Mouse (Mus musculus) adrenal gland, adult (tissue): ENCODE results near the gene Chd6.

Experiments used
- DNase-seq, 2 experiments: peaks; one replicate each; pipeline ENCODE4 v3.0.0; 2022 to 2023; ENCODE audit warnings: low spot score in 1 of 2; ENCODE audit not compliant: inconsistent age in 2 of 2

Chd6 gene

DNA sequence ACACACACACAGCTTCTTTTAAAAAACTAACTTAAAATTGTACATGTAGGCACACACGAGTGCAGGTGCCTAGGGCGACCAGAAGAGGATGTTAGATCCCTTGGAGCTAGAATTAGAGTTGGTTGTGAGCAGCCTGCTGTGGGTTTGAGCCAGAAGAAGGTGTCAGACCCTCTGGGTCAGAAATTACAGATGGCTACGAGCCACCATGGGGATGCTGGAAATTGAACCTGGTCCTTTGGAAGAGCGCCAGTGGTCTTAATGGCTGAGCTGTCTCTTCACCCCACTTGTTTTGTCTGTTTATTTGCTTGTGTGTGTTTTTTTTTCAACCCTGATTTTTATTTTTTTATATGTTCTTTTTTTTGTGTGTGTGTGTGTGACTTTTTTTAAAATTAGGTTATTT is 174.4 kb downstream of the Chd6 start:
- no peak for DNase-seq

DNA sequence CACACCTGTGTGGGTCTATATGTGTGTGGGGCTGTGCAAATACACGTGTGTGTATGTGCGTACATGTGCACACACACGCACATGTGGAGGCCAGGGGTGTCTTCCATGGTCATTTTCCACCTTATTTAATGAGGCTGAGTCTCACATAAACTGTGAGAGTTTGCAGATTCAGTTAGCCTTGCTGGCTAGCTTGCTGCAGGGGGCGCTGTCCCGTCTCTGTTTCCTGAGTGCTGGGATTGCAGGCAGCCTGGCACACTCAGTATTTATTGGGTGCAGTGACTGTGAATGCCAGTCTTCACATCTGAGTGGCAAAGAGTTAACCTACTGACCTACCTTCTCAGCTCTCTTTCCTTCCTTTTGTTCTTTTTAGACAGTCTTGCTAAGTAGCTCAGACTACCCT is 175.0 kb downstream of the Chd6 start:
- no peak for DNase-seq

GRCm38 (mm10) chr2:160932981-160933380 is 175.9 kb downstream of the Chd6 start:
- DNase-seq: no peak

DNA sequence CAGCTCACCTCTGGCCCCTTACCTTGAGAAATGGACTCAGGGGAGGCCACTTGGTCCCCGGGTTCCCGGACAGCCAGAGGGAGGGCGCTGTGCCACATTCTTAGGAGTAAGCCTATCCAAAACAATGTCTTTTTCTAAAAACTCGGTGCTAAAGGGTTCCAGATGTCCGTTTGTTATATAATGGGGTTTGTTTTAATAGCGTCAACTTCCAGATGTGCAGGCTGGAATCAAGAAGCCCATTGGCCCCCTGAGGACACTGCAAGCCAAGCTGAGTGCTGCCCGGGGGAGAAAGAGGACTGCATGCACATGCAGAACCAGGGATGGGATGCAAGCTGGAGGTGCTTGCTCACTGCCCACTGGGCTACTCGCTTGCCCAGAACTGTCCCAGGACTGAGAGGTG is 176.6 kb downstream of the Chd6 start:
- DNase-seq: no peak

DNA sequence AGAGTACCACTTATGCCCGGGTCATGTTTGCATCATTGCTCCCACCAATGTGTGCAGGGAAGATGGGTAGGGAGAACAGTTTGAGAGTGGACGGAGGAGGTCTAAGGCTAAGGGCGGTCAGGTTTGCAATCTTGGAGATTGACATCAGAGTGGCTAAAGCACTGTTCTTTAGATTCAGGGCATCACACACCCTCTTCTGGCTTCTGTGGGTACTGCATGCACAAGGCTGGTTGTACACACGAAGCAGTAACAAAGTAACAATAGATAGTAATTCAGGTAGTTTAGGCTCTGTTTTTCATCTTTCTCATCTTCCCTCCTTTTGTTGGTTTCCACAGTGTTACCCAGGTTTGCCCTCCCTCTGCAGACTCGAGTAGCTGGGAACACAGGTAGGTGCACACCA is 177.5 kb downstream of the Chd6 start:
- no peak for DNase-seq

GRCm38 (mm10) chr2:160925203-160925602 is 183.7 kb downstream of the Chd6 start:
- no peak for DNase-seq

DNA sequence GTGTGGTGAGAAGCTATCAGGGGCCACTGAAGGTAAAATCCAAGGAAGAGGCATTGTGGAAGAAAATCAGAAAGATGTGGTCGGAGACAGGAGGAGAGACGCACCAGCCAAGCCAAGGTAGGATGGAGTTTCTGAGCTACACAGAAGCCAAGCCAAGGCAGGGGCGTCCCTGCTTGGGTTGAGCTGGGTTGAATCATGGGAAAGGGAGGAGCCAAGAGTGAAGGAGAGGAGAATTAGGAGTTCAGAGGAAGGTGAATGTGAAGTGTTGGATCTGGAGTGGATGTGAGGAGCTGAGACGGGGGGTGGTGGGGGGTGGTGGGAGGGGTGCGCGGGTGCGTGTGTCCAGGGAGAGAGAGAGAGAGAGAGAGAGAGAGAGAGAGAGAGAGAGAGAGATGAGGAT is 187.6 kb downstream of the Chd6 start:
- DNase-seq: no peak

GRCm38 (mm10) chr2:160918930-160919215 is 190.0 kb downstream of the Chd6 start:
- no peak for DNase-seq

DNA sequence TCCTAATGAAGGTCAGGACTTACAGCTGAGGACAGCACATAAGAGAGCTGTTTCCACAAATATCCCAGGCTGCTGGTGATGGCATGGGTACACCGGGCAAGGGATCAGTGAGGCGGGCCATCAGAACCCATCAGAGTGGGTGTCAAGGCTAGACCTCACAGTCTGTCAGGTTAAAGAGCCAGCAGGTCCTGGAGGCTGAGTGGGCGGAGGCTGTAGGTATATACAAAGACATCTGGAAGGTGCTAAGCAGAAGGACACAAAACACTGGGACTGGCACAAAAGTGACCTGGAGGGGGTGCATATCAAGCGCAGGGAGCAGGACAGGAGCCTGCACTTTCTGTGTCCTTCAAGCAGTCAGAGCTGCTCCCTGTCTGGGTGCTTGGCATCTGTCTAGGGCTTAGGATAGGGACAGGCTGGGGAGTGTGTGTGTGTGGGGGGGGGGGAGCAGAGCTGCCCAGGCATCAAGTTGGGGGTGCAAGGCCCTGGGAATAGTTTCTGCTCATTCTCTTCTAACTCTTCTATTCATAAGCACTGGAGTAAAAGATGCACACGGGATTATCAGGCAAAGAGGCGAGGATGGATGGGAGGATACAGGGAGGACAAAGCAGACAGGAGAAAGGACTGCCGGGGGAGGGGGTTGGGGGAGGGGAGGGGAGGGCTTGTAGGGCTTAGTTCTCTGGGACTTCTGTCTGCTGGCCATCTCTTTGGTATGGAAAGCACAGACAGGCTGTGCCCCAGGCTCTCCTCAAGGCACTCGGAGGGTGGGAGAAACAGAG is 190.5 kb downstream of the Chd6 start:
- DNase-seq: no peak

DNA sequence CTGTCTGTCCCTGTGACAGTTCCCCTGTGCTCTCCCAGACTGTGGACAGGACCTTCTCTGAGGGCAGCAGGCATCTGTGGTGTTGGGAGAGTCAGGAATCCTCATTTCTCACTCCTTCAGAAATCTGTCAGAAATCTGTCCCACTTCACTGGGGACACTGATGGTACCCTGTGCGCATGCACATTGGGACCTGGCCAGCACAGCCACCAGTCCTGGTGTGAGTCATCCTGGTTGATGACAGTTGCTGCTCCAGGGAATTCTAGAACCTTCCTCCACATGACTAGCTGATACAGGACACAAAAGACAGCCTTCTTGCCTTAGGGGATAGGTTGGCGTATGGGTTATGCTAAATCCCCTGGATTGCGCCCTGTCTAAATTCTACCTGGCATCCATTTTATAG is 191.6 kb downstream of the Chd6 start:
- no peak for DNase-seq

- no peak for DNase-seq
These were observed 192.2 kb downstream of the Chd6 start for GRCm38 (mm10) chr2:160916714-160917113.

DNA sequence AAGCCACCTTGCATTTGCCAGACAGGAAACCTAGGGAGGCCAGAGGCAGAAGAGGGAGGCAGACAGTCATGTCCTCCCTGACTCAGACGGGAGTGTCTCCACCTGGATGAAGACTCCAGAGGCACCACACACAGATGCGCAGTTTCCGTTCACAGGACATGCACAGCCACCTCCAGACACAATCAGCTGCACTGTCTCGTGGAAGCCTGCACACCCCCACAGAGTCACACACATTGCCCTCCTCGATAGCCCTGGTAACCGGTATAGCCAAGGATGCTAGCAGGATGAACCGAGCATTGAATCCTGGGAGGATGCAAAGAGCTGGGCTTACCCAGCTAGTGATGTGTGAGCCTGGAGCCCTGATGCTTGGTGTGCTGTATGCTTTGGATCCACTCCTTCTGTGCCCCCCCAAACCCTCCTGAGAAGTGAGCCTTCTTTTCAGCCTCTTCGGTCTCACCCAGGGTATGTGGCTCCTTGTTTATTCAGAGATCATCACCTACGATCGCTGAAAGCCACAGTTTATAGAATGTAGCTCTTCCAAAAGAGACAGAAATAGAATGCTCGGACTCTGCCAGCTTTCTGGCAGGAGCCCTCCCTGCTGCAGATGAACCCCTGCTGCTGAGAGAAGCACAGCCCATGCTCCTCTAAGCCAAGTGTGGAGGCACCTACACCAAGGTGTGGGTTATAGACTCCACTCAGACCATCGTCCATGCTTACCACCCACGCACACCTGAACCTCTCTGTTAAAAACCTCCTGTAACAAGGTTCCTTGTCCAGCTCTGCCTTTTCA is 192.9 kb downstream of the Chd6 start:
- no peak for DNase-seq

- no peak for DNase-seq
These were observed 194.2 kb downstream of the Chd6 start for GRCm38 (mm10) chr2:160914656-160915055.

DNA sequence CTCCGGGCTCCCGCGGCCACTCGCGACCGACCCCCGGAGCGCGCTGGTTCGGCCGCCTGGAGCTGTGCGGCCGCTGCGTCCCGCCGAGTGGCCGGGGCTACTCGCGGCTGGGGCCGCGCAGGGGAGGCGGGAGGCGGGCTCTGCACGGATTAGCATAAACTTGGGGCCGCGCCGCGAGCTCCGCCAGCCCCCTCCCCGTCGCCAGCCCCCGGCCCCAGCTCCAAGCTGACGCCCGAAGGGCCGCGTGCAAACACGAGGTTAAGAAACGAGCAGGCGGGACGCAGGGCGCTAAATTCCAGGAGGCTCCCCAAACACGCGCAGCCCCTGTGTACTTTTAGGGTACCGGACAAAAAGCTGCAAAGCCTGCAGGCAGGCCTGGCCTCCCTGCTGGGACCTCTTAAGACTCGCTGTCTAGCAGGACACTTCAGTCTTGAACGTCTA is 196.6 kb downstream of the Chd6 start, which contains the start of gene Emilin3:
Emilin3 (minus strand) TSS at position 98 of the 441 bp plus-strand sequence.
- no peak for DNase-seq

DNA sequence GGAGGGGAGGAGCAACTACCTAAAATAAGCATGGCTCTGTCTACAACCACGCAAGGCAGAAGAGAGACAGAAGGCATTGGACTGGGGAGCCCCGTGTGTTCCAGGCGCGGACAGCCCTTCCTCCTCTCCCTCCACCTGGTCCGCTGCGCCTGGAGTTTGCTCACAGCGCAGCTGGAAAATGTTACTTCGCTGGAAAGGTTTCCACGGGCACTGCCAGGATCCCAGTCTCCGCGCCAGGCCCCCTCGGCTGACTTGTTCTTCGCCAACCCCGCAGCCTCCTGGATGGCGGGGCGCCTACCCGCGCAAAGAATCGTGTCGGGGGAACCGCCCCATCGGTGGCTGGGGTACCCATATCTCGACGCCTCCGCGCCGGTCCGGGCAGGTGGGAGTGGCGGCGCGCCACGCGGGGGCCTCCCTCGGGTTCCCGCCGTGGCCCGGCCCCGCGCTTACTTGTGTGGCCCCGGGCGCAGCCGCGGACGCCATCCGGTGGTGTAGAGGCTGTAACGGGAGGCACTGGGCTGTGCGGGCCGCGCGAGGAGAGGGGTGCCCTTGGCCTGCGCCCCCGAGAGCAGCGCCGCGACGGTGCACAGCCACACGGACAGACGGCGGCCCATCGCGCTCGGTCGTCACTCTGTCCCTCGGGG is 197.2 kb downstream of the Chd6 start:
- DNase-seq: no peak

DNA sequence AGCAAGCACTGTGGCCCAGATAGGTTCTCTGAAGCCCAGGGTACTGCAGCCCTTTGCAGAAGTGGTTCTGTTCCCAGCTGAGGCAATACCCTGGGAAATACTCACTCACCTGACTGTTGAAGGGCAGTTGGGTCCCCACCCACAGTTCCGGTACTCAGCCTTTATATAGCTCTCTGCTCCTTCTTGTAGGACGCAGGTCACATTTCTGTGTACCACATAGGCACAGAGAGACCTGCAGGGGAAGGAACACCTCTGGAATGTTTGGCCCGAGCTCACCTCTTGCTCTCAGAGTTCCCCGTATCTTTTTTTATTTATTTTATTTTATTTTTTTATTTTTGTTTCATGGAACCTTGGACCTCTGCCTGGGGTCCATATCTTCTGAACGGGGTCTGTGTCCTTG is 198.2 kb downstream of the Chd6 start:
- no peak for DNase-seq

DNA sequence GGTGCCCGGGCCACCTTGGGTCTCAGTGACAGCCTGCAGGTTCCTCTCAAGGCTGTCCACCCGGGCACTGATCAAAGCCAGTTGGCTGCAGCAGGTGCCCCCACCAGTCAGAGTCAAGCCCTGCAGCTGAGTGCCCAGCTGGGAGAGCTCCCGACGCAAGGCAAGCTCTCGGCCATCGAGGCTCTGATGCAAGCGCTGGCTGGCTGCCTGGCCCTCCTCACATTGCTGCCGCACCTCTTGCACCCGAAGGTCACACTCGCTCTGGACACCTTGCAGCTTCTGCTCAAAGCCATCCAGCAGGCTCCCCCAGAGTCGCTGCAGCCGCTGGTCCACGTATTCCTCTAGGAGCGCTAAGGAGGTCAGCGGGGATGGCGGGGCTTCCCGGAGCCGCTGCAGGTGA is 200.3 kb downstream of the Chd6 start:
- peak in 1 of 2 experiments; percentile 65 for DNase-seq

- no peak for DNase-seq
These were observed 202.8 kb downstream of the Chd6 start for GRCm38 (mm10) chr2:160906101-160906500.

GRCm38 (mm10) chr2:160905301-160905700 is 203.6 kb downstream of the Chd6 start:
- no peak for DNase-seq

DNA sequence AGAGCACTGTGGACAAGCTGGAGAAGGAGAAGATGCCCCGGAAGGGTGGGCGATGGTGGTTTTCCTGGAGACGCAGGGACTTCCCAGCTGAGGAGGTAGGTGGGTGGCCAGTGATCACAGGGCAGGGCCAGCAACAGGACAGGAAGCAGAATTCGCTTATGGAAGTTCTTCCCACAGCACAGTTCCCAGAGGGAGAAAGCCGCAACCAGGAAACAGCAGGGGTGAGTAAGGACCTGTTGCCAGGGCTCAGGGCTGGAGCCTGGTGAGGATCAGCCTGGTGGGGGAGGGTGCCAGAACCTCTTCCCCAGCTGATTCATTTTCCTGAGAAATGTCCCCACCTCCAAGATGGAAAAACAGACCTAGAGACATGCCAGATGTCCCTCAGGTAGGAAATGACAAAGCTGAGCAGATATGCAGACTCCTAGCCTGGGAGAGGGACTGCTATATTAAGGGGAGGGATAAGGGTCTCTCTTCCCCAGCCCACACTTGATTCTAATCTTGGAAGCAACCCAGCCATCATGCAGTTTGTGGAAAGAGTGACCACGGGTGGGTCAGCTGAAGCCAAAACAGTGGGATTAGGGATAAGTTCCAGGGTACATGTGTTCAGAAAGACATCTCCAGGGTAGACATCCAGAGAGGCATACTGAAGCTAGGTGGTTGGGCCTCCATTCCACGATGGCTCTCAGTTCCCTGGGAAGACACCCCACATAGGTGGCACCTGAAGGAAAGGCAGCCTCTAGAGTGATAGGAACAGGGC is 207.0 kb downstream of the Chd6 start:
- no peak for DNase-seq
